9 mouse cellular contexts compared by ENCODE assay signal in the genomic region with DNA sequence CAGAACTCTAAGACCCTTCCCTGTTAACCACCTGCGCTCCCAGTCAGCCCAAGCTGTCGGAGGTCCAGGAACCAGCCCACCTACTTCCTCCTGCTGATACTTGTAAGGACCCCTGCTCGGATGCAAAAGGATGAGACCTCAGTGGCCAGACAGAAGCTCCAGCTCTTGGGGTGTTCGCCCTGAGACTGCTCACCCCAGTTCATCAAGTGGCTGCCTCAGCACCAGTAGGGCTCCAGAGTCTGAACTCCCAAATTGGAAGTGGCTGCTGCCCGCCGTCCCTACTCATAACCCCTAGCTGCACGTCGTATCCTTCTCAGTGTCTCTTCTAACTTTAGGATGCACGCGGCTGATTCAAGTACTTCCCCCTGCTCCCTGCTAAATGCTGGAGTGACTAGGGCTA. TPM values are rescaled to one million over a fixed set of nuclear protein-coding genes. Genes with fewer than 3 reads are reported as not detected.
DNase-seq lines count a peak whose midpoint lies in the region; ATAC-seq lines count a peak whose summit lies in the region.
"Had no signal": no experiment of that assay in that cellular context is flagged by ENCODE, and none has a peak within 500 bp of the region (broad histone marks: within the 10 kb centered on the region; RNA-seq: fewer than 3 reads in every experiment).

No protein-coding gene starts in this region.

- H3K27ac ChIP-seq in kidney, embryonic 15.5 days = no peak overlapping the region
- no peak overlapping the region for H3K27ac ChIP-seq in embryonic facial prominence, embryonic 15.5 days (replicated peaks)
- no peak overlapping the region for H3K27ac ChIP-seq in intestine, embryonic 15.5 days
- no peak overlapping the region for H3K27ac ChIP-seq in neural tube, embryonic 11.5 days (ENCODE audit: low read depth, low read length)
- H3K27ac ChIP-seq: liver, embryonic 14.5 days had no signal

- peak overlapping the region; percentile 83 for H3K4me2 ChIP-seq in kidney, embryonic 15.5 days
- H3K4me2 ChIP-seq in embryonic facial prominence, embryonic 15.5 days (replicated peaks) = peak overlapping the region; percentile 73
- peak overlapping the region; percentile 81 for H3K4me2 ChIP-seq in intestine, embryonic 15.5 days (replicated peaks)
- peak overlapping the region; percentile 75 for H3K4me2 ChIP-seq in neural tube, embryonic 11.5 days (ENCODE audit: low read depth)

- H3K36me3 ChIP-seq in kidney, embryonic 15.5 days = no peaks in the 10 kb centered on the region
- no peaks in the 10 kb centered on the region for H3K36me3 ChIP-seq in embryonic facial prominence, embryonic 15.5 days
- no peaks in the 10 kb centered on the region for H3K36me3 ChIP-seq in intestine, embryonic 15.5 days
- H3K36me3 ChIP-seq in neural tube, embryonic 11.5 days (ENCODE audit: control insufficient read depth, insufficient read depth, low read length) = no peaks in the 10 kb centered on the region

- no peak for ATAC-seq in kidney, embryonic 15.5 days (replicated peaks; ENCODE audit: low FRiP score)
- ATAC-seq in embryonic facial prominence, embryonic 15.5 days (ENCODE audit: insufficient number of reproducible peaks, low FRiP score, low TSS enrichment, low read depth) = no peak
- ATAC-seq in intestine, embryonic 15.5 days = no peak
- ATAC-seq in neural tube, embryonic 11.5 days (ENCODE audit: insufficient read depth, low FRiP score, low TSS enrichment) = peak; percentile 24; the same call in 1 of the 2 replicates

- no peak for DNase-seq in kidney, adult 8-10 months
- DNase-seq in neural tube, embryonic 11.5 days (ENCODE audit: low spot score) = no peak
- no peak for DNase-seq in layer of hippocampus, postnatal 36 days
- DNase-seq in adrenal gland, postnatal 4 days (ENCODE audit: low spot score in 2 of 2) = no peak
- no peak for DNase-seq in left cerebral cortex, postnatal 25 days (ENCODE audit: low spot score in 2 of 2)

- WGBS in kidney, embryonic 15.5 days = 2% methylated on average over 10 of the region's 10 CpGs
- WGBS in embryonic facial prominence, embryonic 15.5 days = 3% methylated on average over 10 of the region's 10 CpGs
- 4% methylated on average over 10 of the region's 10 CpGs for WGBS in intestine, embryonic 15.5 days
- WGBS in neural tube, embryonic 11.5 days = 5% methylated on average over 10 of the region's 10 CpGs

- H3K4me3 ChIP-seq in kidney, embryonic 15.5 days (replicated peaks) = peak overlapping the region; percentile 49
- peak overlapping the region; percentile 40 for H3K4me3 ChIP-seq in embryonic facial prominence, embryonic 15.5 days (replicated peaks)
- H3K4me3 ChIP-seq in intestine, embryonic 15.5 days (replicated peaks) = peak overlapping the region; percentile 36
- peak overlapping the region; percentile 37 for H3K4me3 ChIP-seq in neural tube, embryonic 11.5 days (ENCODE audit: low read depth, low read length)

- H3K4me1 ChIP-seq in kidney, embryonic 15.5 days = peaks cover 14% of the 10 kb centered on the region
- H3K4me1 ChIP-seq in embryonic facial prominence, embryonic 15.5 days = peaks cover 15% of the 10 kb centered on the region
- peaks cover 7% of the 10 kb centered on the region for H3K4me1 ChIP-seq in intestine, embryonic 15.5 days (replicated peaks)
- peaks cover 3% of the 10 kb centered on the region; the same call in 1 of the 2 replicates for H3K4me1 ChIP-seq in neural tube, embryonic 11.5 days (ENCODE audit: control insufficient read depth, insufficient read depth, low read length)

- intact Hi-C loops in left cerebral cortex, postnatal 25 days (cut with DNase I) = no loop called here

- no peak overlapping the region; the same call in 1 of the 2 replicates for H3K9ac ChIP-seq in kidney, embryonic 15.5 days
- H3K9ac ChIP-seq in embryonic facial prominence, embryonic 15.5 days = no peak overlapping the region
- H3K9ac ChIP-seq in intestine, embryonic 15.5 days = no peak overlapping the region
- H3K9ac ChIP-seq in neural tube, embryonic 11.5 days (ENCODE audit: low read length) = peak overlapping the region; percentile 49
- H3K9ac ChIP-seq: liver, embryonic 14.5 days had no signal

- H3K9me3 ChIP-seq in kidney, embryonic 15.5 days (replicated peaks) = no peaks in the 10 kb centered on the region
- no peaks in the 10 kb centered on the region for H3K9me3 ChIP-seq in embryonic facial prominence, embryonic 15.5 days (replicated peaks)
- no peaks in the 10 kb centered on the region for H3K9me3 ChIP-seq in intestine, embryonic 15.5 days
- H3K9me3 ChIP-seq in neural tube, embryonic 11.5 days (ENCODE audit: control insufficient read depth, low read length) = no peaks in the 10 kb centered on the region

- H3K27me3 ChIP-seq in kidney, embryonic 15.5 days = peaks cover 47% of the 10 kb centered on the region
- H3K27me3 ChIP-seq in embryonic facial prominence, embryonic 15.5 days = peaks cover 44% of the 10 kb centered on the region
- peaks cover 29% of the 10 kb centered on the region for H3K27me3 ChIP-seq in intestine, embryonic 15.5 days (replicated peaks)
- H3K27me3 ChIP-seq in neural tube, embryonic 11.5 days (ENCODE audit: control insufficient read depth, insufficient read depth, low read length) = peaks cover 9% of the 10 kb centered on the region; the same call in 1 of the 2 replicates

RNA-seq across cellular contexts. Expression of gene Fam19a4, which starts 0.6 kb away (rescaled TPM):
- polyA plus RNA-seq in kidney, embryonic 15.5 days (2015; fragmentation: Nextera tagmentation; extraction: Ambion mirVana) = 0.98 and 1.00 TPM in 2 replicates
- polyA plus RNA-seq in embryonic facial prominence, embryonic 15.5 days (2015; fragmentation: Nextera tagmentation; extraction: Ambion mirVana) = 0.55 and 1.3 TPM in 2 replicates
- 0.08 and 0.09 TPM in 2 replicates for polyA plus RNA-seq in intestine, embryonic 15.5 days (2015; fragmentation: Nextera tagmentation; extraction: Ambion mirVana)
- polyA plus RNA-seq in neural tube, embryonic 11.5 days (2014; fragmentation: Nextera tagmentation; extraction: Ambion mirVana) = 3.8 and 3.9 TPM in 2 replicates
- under 1 TPM; 0.15 to 0.18 TPM for total RNA-seq in layer of hippocampus, postnatal 36 days (2021)
- under 1 TPM; 0.08 to 0.40 TPM for total RNA-seq in adrenal gland, postnatal 4 days (2021)
- total RNA-seq in left cerebral cortex, postnatal 25 days (2021) = under 1 TPM; 0.73 to 0.85 TPM
